Mouse (Mus musculus) CH12F3 (cell line): ENCODE data around the gene Smtnl2.

Experiments
- in situ Hi-C: fragments of 300-500 bp; cut with MboI; formaldehyde crosslinking; loops from 2 replicates; pipeline ENCODE4 v1.14.3; 2020; ENCODE audit warnings: low sequenced_read_pairs

The Smtnl2 gene

DNA sequence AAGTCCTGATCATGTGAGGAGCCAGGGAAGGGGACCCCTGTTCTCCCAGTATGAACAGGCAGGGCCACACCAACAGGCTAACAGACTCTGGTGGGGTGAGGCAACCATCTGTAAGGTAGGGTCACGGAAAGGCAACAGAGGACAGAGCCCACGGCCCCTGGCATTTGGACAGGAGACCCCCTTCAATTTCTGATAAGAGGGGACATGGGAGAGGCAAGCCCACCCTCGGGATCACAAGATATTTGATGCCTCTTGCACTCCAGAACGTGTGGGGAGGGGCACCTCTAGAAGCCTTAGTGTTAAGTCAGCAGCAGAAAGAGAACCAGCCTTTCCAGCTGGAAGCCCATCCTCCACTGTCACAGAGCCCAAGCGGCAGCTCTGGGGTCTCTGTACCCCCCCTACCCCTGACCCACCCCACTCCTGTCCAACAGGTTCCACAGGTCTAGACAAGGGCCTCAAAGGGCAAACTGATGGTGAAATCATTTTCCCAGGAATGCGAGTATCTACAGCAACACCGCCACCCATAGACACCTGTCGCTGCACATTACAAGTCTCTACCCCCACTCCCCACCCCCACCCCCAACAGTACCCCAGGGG is 5.3 kb downstream of the Smtnl2 start:
- in situ Hi-C loops = loop anchor here (25.0 kb wide), 1 partner anchor 169 kb away; no protein-coding TSS in a partner anchor

- in situ Hi-C loops = loop anchor here (25.0 kb wide), 1 partner anchor 168 kb away; no protein-coding TSS in a partner anchor
Measured at GRCm38 (mm10) chr11:72405532-72405931, 6.0 kb downstream of the Smtnl2 start.

DNA sequence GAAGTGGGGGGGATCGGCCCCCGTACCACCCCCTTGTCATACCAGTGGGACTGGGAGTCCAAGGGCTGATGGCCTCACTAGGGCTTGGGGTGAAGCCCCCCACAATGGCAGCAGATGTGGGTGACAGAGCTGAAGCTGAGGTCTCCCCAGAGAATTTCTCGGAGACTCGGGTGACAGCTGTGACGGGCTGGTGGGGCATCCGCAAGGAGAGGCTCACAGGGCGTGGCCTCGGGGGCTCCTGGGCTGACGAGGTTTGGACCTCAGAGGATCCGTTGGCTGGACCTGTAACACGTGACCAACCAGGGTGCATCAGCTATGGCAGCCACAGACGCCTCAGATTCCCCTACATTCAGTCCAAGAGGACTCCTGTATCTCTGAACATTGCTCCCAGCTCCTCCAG is 8.5 kb downstream of the Smtnl2 start:
- in situ Hi-C loops = loop anchor here (25.0 kb wide), 1 partner anchor 166 kb away; no protein-coding TSS in a partner anchor

- in situ Hi-C loops = loop anchor here (25.0 kb wide), 1 partner anchor 165 kb away; no protein-coding TSS in a partner anchor
Measured at GRCm38 (mm10) chr11:72402017-72402416, 9.5 kb downstream of the Smtnl2 start.

DNA sequence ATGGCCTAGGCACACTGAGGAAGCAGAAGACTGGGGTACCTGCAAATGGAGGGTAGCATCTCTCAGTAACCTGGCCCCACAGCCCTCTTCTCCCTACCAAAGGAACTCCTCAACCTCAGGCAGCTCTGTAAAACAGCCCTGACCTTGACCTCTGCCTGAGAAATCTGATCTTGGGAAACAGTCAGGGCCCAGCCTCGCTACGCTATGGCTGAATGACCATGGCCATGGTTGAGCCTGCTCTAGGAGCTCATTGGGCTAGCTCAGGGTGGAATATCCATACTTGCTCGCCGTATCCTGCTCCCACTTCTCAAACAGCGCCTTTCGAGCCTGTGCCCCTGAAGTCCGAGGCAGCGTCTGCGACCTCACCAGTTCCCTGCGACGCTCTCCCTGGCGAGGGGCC is 10.4 kb downstream of the Smtnl2 start:
- in situ Hi-C loops = loop anchor here (25.0 kb wide), 1 partner anchor 164 kb away; no protein-coding TSS in a partner anchor

- in situ Hi-C loops = no loop called here
Measured at GRCm38 (mm10) chr11:72397811-72398525, 13.5 kb downstream of the Smtnl2 start.

DNA sequence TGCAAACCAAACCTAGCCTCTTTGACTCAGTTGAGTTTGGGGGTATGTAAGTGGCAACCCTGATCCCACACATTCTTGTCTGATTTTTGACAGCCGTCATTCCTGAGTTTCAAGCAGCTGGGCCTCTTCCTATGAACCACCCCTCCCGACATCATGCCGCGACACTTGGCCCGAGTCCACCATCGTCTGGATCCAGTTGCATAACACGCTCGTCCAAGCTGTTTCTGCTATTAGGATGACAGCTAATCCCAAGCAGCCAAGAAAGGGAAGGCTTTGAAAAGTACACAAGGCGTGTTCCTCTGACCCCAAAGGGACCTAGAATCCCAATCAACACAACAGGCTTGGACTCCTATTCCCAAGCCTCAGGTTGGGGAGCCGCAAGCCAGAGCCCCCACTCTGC is 14.4 kb downstream of the Smtnl2 start:
- in situ Hi-C loops = no loop called here

GRCm38 (mm10) chr11:72396621-72397020 is 14.9 kb downstream of the Smtnl2 start:
- in situ Hi-C loops = no loop called here

- in situ Hi-C loops = no loop called here
Measured at GRCm38 (mm10) chr11:72395652-72396051, 15.9 kb downstream of the Smtnl2 start.

DNA sequence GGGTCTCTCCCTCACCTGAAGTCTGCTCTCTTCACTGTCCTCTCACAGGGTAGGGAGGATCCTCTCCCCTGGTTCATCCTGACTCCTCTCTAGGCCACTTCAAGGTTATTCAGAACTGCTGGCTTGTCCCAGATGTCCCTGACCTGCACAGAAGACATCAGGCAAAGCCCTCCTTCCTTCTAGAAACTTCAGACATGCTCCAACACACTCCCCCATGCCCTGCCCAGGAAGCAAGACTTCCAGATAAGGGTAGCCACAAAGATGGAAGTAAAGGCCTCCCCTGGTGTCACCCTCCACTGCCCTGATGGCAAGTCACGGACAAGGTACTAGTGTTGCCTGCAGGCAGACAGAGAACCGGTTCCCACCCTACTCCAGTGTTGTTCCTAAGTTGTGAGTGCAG is 16.8 kb downstream of the Smtnl2 start:
- in situ Hi-C loops = no loop called here

DNA sequence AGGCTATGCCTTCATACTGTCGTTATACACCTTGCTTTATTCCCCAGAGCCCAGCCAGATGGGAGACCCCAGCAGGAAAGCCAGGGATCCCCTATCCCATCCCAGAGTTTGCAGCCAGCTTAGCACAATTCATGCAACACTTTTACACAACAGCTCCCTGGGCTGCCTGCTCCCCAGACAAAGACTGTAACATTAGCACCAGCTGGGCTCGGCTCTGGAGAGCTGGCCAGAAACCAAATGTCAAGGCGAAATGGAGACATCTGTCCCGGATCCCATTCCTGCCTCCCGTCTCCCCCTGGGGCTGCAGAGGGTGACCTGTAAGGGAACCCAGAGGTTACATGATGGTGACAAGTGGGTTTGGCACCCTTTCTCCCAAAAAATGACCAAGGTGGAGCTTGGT is 17.8 kb downstream of the Smtnl2 start:
- in situ Hi-C loops = no loop called here

DNA sequence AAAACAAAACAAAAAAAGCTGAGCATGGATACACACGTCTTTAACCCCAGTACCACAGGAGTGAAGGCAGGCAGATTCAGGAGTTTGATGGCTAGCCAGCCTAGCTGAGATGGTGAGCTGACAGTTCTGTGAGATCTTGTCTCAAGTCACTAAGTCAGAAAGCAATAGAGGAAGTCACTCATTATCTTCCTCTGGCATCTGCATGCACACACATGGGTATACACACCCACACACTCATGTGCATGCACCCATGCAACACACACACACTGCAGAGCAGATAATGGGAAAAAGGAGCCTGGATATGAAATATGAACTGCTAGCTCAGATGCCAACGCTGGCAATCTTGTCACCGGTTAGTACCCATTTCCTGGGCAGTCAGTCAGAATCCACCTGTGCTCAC is 18.3 kb downstream of the Smtnl2 start:
- in situ Hi-C loops = no loop called here

- in situ Hi-C loops = no loop called here
Measured at GRCm38 (mm10) chr11:72391181-72391580, 20.3 kb downstream of the Smtnl2 start.

- in situ Hi-C loops = no loop called here
Measured at GRCm38 (mm10) chr11:72389407-72390142, 21.9 kb downstream of the Smtnl2 start.

DNA sequence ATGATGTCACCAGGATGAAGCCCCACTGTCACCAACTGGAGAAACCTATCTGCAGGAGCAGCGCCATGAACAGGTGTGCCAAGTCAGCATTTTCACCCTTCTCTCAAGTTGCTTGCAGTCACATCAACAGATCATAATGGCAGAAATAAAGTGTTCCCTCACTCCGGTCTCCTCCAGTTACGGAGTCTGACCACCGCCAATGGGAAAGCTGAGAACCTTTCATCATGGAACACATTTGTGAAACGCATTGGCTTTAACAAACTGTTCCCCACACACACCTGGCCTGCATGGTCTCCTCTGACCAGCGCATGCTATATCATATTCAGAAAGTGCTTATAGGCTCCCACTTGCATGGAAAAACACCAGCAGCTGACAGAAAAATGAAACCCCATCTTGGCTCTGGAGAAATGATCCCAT is 23.4 kb downstream of the Smtnl2 start:
- in situ Hi-C loops = no loop called here

DNA sequence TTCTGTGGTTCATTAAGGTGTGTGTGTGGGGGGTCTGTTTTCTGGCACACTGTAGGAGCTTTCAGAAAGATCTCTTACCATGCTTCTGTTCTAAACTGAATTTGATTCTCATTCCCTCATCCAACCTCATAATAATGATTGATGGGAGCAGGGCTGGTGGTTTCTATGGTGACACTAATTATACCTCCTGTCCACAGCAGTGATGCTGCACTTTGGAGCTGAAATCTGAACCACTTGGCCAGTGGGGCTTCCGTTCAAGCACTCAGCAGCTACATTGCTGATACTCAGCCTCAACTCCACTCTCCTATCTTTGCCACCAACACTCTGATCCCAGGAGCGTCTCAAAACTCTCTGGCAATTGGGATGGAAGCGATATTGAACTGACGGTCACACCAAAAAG is 32.2 kb downstream of the Smtnl2 start:
- in situ Hi-C loops = no loop called here

GRCm38 (mm10) chr11:72378222-72378621 is 33.3 kb downstream of the Smtnl2 start:
- in situ Hi-C loops = no loop called here

DNA sequence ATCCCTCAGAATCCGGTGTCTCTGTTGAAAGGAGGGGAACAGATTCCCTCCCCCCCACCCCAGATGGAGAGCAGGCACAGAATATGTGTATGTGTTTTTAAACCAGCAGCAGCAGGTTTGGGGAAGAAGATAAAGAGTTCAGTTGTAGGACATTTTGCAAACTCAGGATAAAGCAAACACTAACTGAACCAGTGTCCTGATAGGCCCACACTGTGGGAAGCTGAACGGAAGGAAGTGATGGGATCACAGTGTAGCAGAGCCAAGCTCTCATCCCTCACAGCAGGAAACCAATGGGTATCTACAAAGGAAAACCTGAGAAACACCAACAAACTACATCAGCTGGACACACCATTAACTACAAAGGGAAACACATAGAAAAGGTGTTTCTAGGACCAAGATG is 35.0 kb downstream of the Smtnl2 start:
- in situ Hi-C loops = no loop called here

GRCm38 (mm10) chr11:72369904-72370672 is 41.4 kb downstream of the Smtnl2 start:
- in situ Hi-C loops = no loop called here

DNA sequence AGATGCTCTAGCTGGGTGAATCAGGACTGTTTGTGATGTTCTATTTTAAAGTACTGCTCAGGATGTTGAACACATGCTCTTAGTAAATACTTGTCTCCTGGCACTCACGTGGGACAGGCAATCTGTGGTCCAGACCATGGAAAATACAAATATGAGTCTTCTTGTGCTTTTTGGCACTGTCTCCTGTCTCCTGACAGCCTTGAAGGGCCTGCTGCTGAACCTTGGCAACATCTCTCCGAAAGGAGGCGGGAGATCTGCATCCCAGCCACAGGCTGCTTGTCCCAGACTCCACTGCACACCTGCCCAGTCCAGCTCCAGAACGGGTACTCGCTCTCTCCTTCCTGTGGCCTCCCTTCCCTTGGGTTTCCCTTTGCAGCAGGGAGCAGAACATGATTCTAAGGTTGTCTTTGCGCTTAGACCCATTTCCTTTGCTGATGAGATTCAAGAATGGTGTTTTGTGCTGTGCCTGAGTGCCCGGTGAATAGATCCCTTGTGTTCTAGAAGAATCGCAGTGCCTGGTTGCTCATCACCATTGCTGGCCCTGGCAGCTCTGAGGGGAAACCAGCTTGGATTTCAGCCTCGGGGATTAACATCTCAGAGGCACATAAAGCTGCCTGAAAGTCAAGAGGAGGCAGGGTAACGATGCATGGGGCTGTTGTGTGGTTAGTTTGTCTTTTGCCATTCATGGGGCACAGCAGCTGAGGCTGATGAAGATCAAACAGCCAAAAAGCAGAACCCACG is 43.4 kb downstream of the Smtnl2 start:
- in situ Hi-C loops = no loop called here
